Mouse (Mus musculus): ENCODE measurements around the gene Spsb3.

Gene Spsb3

DNA sequence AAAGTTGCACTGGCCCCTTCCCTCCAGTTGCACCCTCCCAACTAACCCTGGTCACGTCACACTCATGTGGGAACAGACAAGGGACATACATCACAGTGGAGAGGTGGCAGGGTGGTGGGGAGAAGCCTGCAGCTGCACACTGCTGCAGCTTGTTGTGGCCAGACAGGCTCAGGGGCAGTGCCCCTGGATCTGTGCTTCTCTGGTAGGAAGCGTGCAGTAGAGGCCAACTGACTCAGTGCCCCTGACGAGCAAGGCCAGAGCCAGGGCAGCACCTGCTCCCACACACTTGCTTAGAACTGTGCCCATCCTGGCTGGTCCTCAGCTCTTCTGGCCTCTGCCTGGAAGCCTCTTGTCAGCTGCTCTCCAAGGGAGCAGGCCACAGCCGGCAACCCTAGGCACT is 11.2 kb downstream of the Spsb3 start:
- no peak for DNase-seq

DNA sequence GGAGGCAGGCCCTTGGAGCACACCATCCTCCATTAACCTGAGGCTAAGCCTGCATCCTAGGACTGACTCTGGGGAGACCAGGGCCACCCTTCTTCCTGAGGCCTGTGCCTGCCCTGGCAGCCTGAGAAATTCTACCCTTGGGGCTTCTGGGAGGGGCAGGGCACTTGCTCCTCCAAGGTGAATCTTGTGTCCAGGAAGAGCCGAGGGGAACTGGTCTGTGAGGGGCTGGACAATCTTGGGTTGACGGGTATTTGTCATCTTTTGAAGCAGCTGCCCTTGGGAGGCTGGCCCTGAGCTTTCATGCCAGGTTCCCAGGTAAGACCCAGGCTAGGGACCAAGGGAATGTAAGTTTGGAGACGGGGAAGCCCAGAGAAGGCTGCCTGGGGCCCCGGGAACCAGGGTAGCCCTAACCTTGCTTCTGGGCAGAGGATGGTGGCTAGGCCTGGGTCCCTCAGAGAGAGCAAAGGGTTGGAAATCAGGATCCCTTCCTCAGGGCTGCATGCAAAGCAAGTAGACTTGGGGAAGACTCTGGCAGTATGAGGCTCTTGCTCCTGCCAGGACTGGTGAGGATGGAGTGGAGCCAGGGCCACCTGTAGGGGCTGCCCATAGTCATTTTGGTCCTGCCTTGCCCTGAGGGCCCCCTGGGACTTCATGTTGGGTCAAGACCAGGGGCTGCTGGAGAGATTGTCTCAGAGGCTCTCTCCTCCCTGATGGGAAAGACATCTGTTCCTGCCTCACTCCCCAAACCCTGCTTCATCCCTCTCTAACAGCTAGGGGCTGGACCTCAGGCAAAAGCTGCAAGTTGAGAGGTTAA is 11.8 kb downstream of the Spsb3 start:
- no peak for DNase-seq

GRCm38 (mm10) chr17:24899153-24899552 is 12.7 kb downstream of the Spsb3 start:
- DNase-seq: no peak

DNA sequence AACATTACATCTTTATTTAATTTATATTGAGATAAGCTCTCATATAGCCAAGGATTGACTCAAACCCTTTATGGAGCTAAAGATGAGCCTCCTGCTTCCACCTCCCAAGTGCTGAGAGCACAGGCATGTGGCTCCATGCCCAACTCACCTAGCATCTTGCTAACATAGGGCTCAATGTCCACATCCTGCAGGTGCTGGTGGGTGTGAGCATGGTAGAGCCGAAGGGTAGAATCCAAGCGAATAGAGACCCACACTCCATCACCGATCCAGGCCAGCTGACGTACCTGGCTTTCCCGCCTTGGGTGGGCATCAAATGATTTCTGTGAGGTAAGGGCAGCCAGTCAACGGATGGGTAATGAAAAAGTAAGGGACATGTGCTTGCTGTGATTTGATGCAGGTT is 13.6 kb downstream of the Spsb3 start:
- DNase-seq: no peak

GRCm38 (mm10) chr17:24902124-24902523 is 15.7 kb downstream of the Spsb3 start:
- DNase-seq: no peak

DNA sequence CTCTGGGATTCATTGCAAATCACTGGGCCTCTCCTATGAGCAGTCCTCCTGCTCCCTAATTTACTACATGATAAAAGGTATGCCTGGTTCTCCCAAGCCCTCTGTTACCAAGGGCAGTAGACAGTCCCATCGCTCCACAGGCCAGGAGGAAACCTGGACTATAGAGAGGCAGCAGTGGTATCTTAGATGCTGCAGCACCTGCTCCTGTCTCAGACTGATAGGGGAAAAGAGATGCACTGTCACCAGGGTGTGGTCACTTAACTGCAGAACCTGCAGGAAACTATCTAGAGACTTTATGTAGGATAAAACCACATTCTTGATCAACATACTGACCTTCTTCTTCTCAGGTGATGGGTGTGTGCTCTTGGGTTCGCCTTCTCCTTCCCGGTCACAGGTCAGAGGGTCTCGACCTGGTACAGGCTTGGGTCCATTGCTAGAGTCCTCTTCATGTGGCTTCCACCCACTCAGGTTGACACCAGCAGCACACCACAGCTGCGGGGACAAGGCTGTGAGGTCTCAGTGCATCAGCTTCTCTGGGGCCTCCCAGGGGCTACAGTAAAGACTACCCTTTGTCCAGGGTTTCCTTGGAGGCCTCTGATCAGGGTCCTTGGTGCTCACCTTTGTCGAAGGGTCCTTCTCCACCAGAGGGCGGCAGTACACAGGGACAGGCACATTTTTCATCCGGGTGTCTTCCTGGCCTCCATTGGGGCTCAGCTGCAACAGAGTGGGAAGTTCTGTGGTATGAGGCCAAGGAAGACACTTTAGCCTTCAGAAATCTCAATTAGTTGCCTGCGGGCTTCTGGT is 16.4 kb downstream of the Spsb3 start:
- DNase-seq: peak; percentile 20

DNA sequence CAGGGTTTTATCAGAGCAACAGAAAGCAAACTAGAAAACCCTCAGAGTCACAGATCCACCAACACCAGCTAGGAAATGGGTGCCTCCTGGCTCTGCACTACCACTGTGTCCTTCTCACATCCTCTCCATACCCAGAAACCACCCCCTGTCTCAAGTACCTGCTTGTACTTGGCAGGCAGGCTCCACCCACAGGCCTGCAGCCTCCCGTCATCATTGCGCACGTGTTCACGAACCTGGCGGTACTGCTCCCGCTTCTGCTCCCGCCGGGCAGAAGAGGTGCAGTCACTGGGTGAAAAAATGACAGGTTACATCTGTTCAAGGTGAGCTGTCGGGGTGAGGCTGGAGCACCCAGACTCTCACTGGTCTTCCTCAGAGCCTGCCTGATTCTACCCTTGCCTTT is 17.3 kb downstream of the Spsb3 start:
- no peak for DNase-seq

DNA sequence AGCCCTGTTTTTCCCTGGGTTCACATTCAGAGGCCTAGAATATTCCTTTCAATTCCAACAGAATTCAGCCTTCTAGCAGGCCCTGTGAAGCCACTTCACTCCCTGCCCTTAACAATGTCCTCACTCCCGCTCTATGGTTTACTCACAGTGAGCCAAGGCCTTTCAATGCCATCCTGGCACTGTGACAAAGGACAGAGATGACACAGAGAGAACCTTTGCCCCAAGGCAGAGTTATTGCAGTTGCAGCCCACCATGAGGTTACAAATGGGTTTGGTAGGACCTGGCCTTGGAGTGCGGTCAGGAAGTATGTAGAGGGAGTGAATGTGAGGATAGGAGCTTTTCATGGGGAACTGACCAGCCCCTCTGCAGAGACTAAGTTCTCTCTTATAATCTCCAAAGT is 21.1 kb downstream of the Spsb3 start:
- no peak for DNase-seq

- DNase-seq: no peak
Observed at GRCm38 (mm10) chr17:24913984-24914383, 27.5 kb downstream of the Spsb3 start.

DNA sequence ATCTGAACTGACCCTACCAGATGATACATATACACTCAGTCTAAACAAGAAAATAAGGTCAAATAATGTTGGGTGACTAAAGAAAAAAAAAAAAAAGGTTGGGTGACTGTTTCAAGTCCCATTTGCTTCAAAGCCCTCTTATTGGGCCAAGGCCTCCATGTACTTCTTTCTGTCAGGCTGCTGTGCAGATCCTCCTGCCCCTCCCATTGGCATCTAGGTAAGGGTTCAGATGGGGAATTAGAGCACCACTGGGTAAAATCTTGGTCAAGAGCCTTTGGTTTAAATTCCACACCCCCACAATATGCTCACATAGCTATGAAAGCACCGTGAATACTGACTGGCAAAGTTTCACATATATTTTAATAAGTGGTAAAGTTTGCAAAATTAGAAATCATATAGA is 36.8 kb downstream of the Spsb3 start:
- no peak for DNase-seq

DNA sequence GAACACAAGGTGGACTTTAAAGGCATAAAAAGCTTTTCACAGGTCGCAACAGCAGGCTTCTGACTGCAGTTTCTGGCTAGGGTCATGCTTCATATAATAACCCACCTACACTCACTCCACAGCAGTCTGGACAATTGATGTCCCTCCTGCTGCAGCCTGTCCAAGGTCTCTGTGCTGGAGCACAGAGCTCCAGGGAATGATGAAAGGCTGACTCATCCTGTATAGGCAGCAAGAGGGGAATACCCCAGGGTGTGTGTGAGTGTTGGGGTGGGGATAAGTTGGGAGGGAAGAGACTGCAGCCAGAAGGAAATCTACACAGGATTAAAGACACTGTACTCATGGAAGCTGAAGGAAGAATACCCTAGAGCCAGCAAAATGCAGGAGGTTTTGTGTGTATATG is 43.1 kb downstream of the Spsb3 start:
- DNase-seq: no peak

DNA sequence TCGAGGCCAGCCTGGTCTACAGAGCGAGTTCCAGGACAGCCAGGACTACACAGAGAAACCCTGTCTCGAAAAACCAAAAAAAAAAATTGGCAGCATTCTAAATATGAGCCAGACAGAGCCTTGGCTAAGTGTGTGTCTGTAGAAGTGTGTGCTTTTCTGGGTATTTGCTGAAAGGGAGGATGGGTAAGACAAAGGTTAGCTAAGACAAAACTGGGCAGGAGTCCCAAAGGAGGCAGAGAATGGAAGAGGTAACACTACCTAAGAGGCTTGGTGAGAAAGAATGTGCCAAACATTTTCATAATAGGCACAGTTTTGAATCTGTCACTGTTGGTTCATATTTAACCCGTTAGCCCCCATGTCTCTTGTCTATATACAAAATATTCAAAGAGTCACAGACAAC is 46.0 kb downstream of the Spsb3 start:
- DNase-seq: no peak

GRCm38 (mm10) chr17:24933163-24933562 is 46.7 kb downstream of the Spsb3 start:
- no peak for DNase-seq

DNA sequence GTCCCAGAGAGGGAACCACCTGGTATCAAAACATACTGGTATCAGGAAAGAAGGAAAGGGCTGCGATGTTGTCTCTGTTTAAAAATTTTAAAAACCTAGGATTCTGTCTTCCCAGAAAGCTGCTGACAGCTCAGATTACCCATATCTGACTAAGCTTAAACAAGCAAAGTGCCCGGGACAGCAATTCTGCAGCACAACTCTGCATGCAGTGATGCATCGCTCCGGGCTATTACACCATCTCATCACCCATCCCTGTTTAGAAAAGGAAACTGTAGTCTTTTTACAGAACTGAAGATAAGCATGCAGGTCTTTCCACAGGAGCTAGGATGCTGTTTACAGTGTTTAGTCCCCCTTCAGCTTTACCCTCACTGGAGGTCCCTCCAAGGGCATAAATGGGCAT is 48.5 kb downstream of the Spsb3 start:
- DNase-seq: no peak

DNA sequence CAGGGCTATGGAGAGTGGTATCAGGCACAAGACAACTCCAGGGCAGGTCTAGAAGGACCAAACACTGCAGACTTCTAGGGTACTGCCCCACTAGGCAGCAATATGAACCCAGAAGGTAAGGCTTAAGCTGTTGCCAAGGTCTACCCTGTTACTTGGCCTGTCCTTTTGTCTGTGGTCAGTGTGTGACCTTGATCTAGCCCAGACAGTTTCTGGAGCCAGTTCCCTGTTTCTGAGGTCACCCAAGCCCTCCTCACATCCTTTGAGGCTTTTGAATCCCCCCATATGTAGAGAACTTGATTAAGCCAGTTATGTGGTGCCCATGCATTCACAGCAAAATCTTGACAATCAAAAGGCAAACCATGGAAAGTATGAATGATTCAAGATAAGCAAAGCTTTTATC is 49.2 kb downstream of the Spsb3 start:
- no peak for DNase-seq

- DNase-seq: peak; percentile 94
Observed at GRCm38 (mm10) chr17:24936259-24937237, 50.1 kb downstream of the Spsb3 start, which contains the start of gene Mapk8ip3. Mapk8ip3 (minus strand) TSS chr17:24936977.

DNA sequence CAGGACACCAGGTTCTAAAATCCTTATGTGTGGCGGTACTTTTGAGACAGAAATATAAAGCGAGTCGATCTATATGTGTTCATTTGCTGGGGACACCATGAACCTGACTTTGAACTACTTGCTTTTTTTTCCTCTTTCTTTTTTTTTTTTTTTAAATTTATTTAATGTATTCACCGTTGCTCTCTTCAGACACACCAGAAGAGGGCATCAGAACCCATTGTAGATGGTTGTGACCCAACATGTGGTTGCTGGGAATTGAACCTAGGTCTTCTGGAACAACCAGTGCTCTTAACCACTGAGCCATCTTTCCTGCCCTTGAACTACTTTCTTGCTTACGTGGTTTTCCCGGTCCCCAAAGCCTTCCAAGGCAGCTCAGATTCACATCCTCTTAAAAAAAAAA is 50.8 kb downstream of the Spsb3 start:
- DNase-seq: no peak

All from cerebellum, adult 8-10 months (tissue).